Mouse (Mus musculus): ENCODE measurements around the gene Thtpa. TPM values are rescaled to one million over a fixed set of nuclear protein-coding genes. Genes with fewer than 3 reads are reported as not detected.

Gene Thtpa
- total RNA-seq, 2 experiments from 2014 or later = 12.8 to 13.9 TPM

DNA sequence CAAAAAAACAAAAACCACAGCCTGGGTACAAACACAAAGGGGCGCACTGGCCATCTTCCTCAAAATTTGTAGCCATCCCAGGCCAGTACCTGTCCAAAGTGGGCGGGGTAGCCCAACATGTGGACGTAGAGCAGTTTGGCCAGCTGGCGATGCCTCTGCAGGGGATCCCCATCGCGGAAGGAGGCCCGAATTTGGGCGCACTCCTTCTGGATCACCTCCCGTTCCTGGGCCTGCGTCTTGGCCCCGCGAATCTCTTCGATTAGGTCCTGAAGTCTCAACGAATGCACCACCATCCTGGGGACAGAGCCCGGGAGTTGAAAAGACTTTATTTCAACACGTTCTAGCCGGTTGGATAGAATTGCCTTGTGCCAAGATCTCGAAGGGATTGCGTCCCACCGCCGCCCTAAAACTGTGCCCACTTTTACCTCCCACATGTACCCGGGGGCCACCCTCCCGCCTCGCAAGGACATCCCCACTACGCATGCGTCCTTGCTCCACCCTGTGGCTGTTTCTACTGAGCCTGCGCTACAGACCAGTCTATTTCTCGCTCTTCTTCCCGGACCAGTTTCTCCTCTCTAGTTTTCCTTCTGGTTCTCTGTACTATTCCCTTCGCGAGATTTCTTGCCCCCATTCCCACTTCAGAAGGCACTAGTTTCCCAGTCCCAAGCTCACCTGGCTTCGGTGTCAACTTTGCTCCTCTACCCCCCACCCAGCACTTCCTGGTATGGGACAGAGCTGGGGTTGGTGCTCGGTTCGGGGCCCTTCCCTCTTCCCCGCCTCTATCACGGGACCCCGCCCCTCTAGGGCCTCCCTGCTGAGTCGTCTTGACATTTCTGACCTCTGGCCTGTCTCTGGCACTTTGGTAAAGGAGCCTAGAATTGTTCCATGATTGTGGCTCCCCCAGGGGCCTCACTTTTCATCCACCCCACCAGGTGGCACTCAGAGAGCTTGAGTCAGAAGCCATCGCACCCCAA lies 11.5 kb downstream of the Thtpa start, which contains the start of gene Ap1g2:
TSS of gene Ap1g2 (minus strand) at position 758 of the 974 bp plus-strand sequence.
- peak; percentile 75 for DNase-seq

- DNase-seq = no peak
These were observed 12.4 kb downstream of the Thtpa start for GRCm38 (mm10) chr14:55106990-55107389.

DNA sequence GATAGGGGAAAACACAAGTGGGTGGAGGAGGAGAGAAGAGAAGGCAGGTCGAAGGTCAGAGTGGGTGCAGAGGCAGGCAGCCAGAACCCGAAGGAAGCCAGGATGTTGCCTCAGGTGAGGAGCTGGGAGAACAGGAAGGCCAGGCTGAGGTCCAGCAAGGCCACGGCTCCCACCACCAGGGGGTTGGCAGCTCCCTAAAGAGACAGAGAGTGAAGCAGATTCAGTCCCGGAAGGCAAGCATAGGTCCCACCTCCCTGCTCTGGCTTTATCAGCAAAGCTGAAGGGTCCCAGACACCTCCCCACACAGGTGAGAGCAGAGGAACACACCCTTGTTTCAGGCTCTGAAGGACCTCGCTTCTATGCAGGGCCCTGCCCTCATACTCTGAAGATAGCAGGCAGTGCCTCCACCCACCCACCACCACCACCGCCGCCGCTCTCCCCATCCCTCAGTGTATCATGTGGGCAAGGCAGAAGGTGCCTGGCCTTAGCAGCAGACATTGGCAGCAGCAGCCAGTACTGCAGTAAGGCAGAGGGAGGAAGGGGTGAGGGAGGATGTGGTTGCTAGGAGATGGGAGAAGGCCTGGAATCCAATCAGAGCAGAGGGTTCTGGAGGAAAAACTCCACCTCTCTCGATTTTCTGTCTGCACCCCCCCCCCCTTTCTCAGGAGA lies 13.8 kb downstream of the Thtpa start:
- no peak for DNase-seq

DNA sequence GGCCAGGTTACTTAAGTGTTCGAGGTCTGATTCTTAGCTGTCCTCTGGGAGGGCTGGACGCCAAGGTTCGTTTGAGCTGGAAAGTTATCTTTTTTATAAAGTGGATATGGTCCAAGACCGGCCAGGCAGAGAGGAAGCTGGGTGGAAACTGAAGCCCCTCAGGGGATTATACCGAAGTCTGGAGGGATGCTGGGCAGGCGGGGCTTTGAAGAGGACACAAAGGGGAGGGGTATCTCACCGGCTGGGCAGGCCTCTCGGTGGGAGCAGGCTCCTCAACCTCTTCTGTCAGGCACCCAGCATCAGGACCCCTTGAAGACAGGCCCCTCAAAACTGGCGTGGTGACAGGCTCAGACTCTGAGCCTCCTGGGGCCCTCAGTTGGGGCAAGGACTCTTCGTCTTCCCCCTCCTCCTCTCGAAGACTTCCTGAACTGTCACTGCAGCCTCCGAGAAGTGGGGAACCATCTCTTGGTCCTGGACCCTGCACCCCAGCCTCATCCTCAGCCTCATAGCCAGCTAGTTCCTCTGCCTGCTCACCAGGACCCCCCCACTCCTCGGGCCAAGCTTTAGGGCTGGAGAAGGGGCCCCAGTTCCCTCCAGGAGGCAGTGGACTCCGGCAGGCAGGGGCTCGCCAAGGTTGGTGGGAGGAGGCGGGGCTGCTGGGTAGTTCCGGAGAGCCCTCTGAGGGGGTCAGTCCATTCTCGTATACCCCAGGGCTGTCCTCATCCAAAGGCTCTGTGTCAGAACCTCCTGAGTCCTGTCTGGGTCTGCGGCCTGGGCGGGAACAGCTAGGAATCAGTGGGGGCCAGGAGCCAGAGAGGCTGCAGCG lies 14.7 kb downstream of the Thtpa start:
- DNase-seq = no peak

GRCm38 (mm10) chr14:55110076-55110475 lies 15.5 kb downstream of the Thtpa start:
- no peak for DNase-seq

DNA sequence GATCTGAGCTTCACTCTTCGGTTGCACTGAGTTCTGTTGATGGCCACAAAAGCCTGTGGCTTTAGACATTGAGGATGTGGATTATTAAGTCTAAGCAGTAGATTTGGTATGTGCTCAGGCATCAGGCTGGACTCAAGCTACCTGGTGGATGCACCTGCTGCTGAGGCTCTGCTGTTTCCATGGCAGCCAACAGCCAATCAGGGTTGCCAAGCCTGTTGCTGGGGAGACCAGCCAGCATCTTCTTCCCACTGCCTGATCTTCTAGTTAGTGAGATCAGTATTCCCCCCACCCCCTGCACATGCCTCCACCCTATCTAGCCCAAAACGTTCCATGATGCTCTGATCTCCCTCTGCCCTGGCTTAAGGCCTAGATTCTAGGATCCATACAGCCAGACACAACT lies 17.1 kb downstream of the Thtpa start:
- no peak for DNase-seq

DNA sequence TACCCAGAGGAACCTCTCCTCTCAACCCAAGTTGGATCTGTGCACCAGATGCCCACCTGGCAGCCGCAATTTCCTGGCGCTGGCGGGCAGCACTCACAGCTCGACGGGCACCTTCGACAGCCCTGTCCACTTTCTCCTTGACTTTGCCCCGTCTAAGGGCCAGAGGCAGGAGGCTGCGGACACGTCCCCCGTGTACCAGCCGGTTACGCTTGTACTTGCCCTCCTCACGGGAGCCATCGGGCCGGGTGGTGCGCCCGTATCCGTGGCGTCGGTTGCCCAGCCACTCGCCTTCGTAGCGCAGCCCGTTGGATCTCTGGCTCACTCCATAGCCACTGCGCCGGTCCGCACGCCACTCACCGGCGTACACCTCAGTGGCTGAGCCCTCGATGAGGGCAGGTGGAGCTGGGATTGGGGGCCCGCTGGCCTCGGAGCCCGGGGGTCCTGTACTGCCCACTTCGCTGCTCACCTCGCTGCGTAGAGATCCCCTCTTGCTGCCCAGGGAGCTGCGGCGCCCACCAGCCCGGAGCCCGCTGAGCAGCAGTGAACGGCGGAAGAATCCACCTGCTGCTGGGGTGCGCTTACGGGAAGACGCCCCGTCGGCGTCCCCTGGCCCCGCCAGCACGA lies 18.9 kb downstream of the Thtpa start:
- no peak for DNase-seq

GRCm38 (mm10) chr14:55113975-55114645 lies 19.5 kb downstream of the Thtpa start:
- peak; percentile 36 for DNase-seq

- peak; percentile 66 for DNase-seq
These were observed 20.4 kb downstream of the Thtpa start for GRCm38 (mm10) chr14:55114759-55115701.

DNA sequence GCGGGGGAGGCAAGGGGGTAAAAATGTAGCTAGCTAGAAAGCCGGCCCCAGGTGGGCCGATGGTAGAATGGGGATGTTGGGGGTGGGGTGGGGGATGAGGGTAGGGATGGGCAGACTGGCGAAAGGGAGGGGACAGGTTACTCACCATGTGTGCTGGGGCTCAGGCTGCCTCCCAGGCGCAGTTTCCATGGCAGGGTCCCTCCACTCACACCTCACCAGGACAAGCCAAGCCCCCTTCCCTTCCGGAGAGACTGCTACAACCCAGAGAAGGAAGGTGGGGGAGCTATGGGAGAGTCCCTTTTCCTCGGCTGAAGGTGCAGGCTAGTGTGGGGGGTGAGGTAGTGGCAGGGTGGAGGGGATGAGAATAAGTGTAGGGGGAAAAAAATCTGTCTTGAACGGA lies 21.3 kb downstream of the Thtpa start:
- DNase-seq = no peak

- DNase-seq = no peak
These were observed 22.0 kb downstream of the Thtpa start, which contains the start of gene Jph4 for GRCm38 (mm10) chr14:55116425-55117200. TSS of gene Jph4 (minus strand) at chr14:55116935.

- peak; percentile 60 for DNase-seq
These were observed 24.3 kb downstream of the Thtpa start for GRCm38 (mm10) chr14:55118852-55119251.

- no peak for DNase-seq
These were observed 25.0 kb downstream of the Thtpa start for GRCm38 (mm10) chr14:55119421-55120134.

- DNase-seq = peak; percentile 88
These were observed 27.4 kb downstream of the Thtpa start for GRCm38 (mm10) chr14:55121947-55122346.

DNA sequence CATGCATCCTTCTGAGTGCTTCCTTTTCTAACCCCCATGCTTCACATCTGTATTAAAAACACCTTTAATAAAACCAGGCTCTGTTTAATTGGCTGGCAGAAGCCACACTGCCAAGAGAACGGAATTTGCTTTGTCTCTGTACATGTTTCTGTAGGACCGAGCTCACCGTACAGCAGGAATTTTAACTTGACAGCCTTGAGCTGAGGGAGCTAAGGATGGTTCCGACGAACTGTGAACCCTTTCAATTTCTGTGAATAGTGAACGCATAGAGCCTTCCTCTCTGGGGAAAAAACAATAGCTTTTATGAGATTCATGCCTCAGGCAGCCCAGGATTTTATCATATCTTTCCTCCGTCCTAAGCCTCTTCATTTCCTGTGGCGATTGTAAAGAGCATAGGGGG lies 27.8 kb downstream of the Thtpa start:
- DNase-seq = no peak

- DNase-seq = no peak
These were observed 31.1 kb downstream of the Thtpa start for GRCm38 (mm10) chr14:55125711-55126110.

GRCm38 (mm10) chr14:55126521-55126920 lies 31.9 kb downstream of the Thtpa start:
- DNase-seq = no peak

- no peak for DNase-seq
These were observed 41.1 kb downstream of the Thtpa start for GRCm38 (mm10) chr14:55135676-55136075.

DNA sequence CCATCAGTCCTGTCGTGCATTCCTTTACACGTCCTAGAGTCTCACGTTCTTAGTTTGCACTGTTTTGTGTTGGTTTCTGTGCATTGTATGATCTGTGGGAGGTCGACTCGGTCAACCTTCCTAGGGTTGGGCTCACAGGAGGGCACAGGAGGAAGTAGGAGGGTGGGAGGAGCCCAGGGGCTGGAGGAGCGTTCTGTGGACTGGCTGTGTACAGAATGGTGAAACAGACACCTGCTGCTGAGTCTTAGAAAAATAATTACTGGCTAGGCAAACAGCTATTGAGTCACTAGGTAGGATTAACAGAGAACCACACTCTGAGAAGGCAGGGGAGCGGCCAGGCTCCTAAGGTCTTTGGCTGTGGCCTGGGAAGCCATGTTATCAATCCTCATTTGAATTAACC lies 44.7 kb downstream of the Thtpa start:
- no peak for DNase-seq
